Mouse (Mus musculus) olfactory bulb, adult 2 months (tissue): Measurements from ENCODE around the gene Fdx1l.

Experiments
- CTCF ChIP-seq: fragments of 200-500 bp; IDR thresholded peaks from 2 replicates; pipeline ENCODE4 v1.5.1; 2012; ENCODE audit warnings: low read depth, mild to moderate bottlenecking, low read length, moderate library complexity; ENCODE audit not compliant: insufficient read depth
- POLR2A ChIP-seq: fragments of 200-500 bp; IDR thresholded peaks from 2 replicates; pipeline ENCODE4 v1.6.1; 2012; ENCODE audit warnings: mild to moderate bottlenecking, low read depth, low read length, moderate library complexity; ENCODE audit not compliant: insufficient read depth

GRCm38 (mm10) chr9:21032491-21032890, 40.9 kb downstream of the Fdx1l start:
- TF ChIP-seq POLR2A (no peak), CTCF (no peak)
